Mouse (Mus musculus) liver, embryonic 13.5 days (tissue): ENCODE measurements around the gene Polr2c. TPM values are rescaled to one million over a fixed set of nuclear protein-coding genes. Genes with fewer than 3 reads are reported as not detected.

Experiments used
- ATAC-seq: fragments of 200-750 bp; cut with Nextera tagmentation; 2 replicates; pipeline ENCODE4 v1.8.0; 2017; ENCODE audit warnings: low read depth, mild to moderate bottlenecking, moderate number of reproducible peaks, moderate library complexity
- DNase-seq: peaks from one replicate; pipeline ENCODE4 v3.0.0; 2022
- H3K27ac ChIP-seq: fragments of 300-500 bp; sonication (generic); 2 replicates; pipeline ENCODE4 v1.5.1; 2015; ENCODE audit warnings: moderate library complexity, mild to moderate bottlenecking, inconsistent platforms
- H3K27me3 ChIP-seq: fragments of 300-500 bp; sonication (generic); 2 replicates; pipeline ENCODE4 v1.6.1; 2015; ENCODE audit warnings: mild to moderate bottlenecking, inconsistent platforms
- H3K36me3 ChIP-seq: fragments of 300-500 bp; sonication (generic); 2 replicates; pipeline ENCODE4 v1.6.1; 2015; ENCODE audit warnings: mild to moderate bottlenecking, inconsistent platforms
- H3K4me1 ChIP-seq: fragments of 300-500 bp; sonication (generic); replicated peaks from 2 replicates; pipeline ENCODE4 v1.6.1; 2015; ENCODE audit warnings: inconsistent platforms
- H3K4me2 ChIP-seq: fragments of 300-500 bp; sonication (generic); 2 replicates; pipeline ENCODE4 v1.6.1; 2015; ENCODE audit warnings: inconsistent platforms, mild to moderate bottlenecking, moderate library complexity
- H3K4me3 ChIP-seq: fragments of 300-500 bp; sonication (generic); replicated peaks from 2 replicates; pipeline ENCODE4 v1.5.1; 2015; ENCODE audit warnings: mild to moderate bottlenecking, inconsistent platforms
- H3K9ac ChIP-seq: fragments of 300-500 bp; sonication (generic); 2 replicates; pipeline ENCODE4 v1.6.1; 2015; ENCODE audit warnings: mild to moderate bottlenecking, inconsistent platforms
- H3K9me3 ChIP-seq: fragments of 300-500 bp; sonication (generic); replicated peaks from 2 replicates; pipeline ENCODE4 v1.6.1; 2016; ENCODE audit warnings: inconsistent platforms
- WGBS: fragments of 180-500 bp; shearing (Covaris S2); methylation state at CpG from one replicate; pipeline ENCODE4 v1.1.7; 2015; ENCODE audit not compliant: insufficient replicate concordance; 5-methylcytosine and 5-hydroxymethylcytosine counted together
- polyA plus RNA-seq: library from polyadenylated mRNA; unstranded; fragments of >200 nt; fragmentation: Nextera tagmentation; extraction: Ambion mirVana; gene quantifications from 2 replicates; pipeline ENCODE4 v1.2.1, GENCODE M21; 2015

The Polr2c gene
- polyA plus RNA-seq, 1 experiment from 2014 or later: 94.5 TPM

DNA sequence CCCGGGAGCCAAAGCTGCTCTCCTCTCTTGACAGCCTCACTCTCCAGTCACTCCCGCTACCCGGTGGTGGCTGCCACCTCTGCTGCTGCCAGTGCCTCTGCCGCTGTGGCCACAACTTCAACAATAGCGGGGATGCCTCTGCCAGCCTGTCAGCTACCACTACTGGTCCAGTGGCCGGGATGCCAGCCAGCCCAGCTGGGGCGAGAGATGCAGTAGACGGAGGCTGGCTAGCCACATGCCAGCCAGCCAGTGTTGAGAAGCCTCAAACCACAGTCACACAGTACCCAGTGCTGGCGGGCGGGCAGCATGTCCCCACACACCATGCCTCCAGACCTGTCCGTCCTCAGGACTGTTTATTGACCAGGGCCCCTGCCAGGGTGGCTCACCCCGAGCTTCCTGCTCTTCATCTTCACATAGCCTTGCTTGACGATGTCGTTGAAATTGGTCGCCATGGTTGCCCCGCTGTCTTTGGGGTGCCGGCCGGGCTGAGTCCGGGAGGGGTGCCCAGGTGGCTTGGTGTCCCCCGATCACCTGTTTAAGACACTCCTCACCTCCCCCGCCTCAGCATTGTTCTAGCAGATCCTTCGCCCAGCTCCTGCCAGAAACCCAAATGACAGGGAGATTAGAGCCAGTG, 13.3 kb downstream of the Polr2c start:
- Histone ChIP-seq H3K4me1 (peaks cover 84% of the 10 kb centered on the region), H3K27me3 (peaks cover 51% of the 10 kb centered on the region), H3K36me3 (peaks cover 52% of the 10 kb centered on the region), H3K4me3 (peak overlapping the region; percentile 42), H3K9me3 (no peaks in the 10 kb centered on the region), H3K9ac (peak overlapping the region; percentile 52), H3K27ac (no peak overlapping the region), H3K4me2 (peak overlapping the region; percentile 66)
- 14% methylated on average over 22 of the region's 22 CpGs for WGBS
- ATAC-seq: no peak
- DNase-seq: no peak

GRCm38 (mm10) chr8:94871108-94871894, 14.1 kb downstream of the Polr2c start:
- peaks cover 51% of the 10 kb centered on the region for H3K27me3 ChIP-seq

DNA sequence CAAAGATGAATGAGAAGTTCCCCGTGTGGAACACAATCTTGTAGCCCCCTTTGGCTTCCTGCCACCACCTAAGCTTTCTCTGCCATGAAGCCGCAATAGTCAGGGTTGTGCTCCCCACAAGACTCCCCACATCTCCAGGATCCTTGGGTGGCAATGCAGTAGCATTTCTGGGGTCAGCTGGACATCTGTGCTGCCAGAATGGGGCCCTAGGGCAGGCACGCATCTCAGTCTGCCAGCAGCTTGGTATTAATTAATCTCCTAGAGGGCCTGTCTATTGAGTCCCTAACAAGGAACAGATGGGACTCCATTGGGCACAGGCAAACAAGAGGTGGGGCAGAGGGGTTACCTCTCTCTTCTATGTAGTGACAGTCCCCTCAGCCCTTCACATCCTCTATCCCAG, 14.9 kb downstream of the Polr2c start:
- 0 out of 2 replicates have a peak overlapping the region, but pooled peaks have one; percentile 66 for H3K4me2 ChIP-seq
- H3K4me1 ChIP-seq: peaks cover 82% of the 10 kb centered on the region
- 0 out of 2 replicates have a peak overlapping the region, but pooled peaks have one; percentile 6 for H3K9ac ChIP-seq
- no peaks in the 10 kb centered on the region for H3K9me3 ChIP-seq
- peaks cover 51% of the 10 kb centered on the region for H3K27me3 ChIP-seq
- ATAC-seq (no peak), DNase-seq (no peak)
- H3K36me3 ChIP-seq: peaks cover 37% of the 10 kb centered on the region
- 63% methylated on average over 3 of the region's 3 CpGs for WGBS
- 0 out of 2 replicates have a peak overlapping the region, but pooled peaks have one; percentile 43 for H3K27ac ChIP-seq
- H3K4me3 ChIP-seq: no peak overlapping the region

More at GRCm38 (mm10) chr8:94871108-94871894, 14.1 kb downstream of the Polr2c start:
- DNase-seq: no peak
- H3K9ac ChIP-seq: peak overlapping the region; percentile 52
- no peaks in the 10 kb centered on the region for H3K9me3 ChIP-seq
- H3K4me3 ChIP-seq: peak overlapping the region; percentile 42
- peaks cover 45% of the 10 kb centered on the region for H3K36me3 ChIP-seq
- H3K27ac ChIP-seq: peak overlapping the region; percentile 43
- peak overlapping the region; percentile 66 for H3K4me2 ChIP-seq
- 11% methylated on average over 7 of the region's 7 CpGs for WGBS
- ATAC-seq: no peak
- peaks cover 82% of the 10 kb centered on the region for H3K4me1 ChIP-seq

- 0 out of 2 replicates have a peak overlapping the region, but pooled peaks have one; percentile 66 for H3K4me2 ChIP-seq
- H3K4me3 ChIP-seq: no peak overlapping the region
- 0 out of 2 replicates have a peak overlapping the region, but pooled peaks have one; percentile 6 for H3K9ac ChIP-seq
- DNase-seq: no peak
- H3K27ac ChIP-seq: no peak overlapping the region
- peaks cover 82% of the 10 kb centered on the region for H3K4me1 ChIP-seq
- peaks cover 51% of the 10 kb centered on the region for H3K27me3 ChIP-seq
- peaks cover 32% of the 10 kb centered on the region for H3K36me3 ChIP-seq
- H3K9me3 ChIP-seq: no peaks in the 10 kb centered on the region
- WGBS: 72% methylated on average over 2 of the region's 2 CpGs
- ATAC-seq: no peak
Observed at GRCm38 (mm10) chr8:94872576-94872975, 15.3 kb downstream of the Polr2c start.

- peak overlapping the region; percentile 94 for H3K9ac ChIP-seq
- no peaks in the 10 kb centered on the region for H3K9me3 ChIP-seq
- peaks cover 77% of the 10 kb centered on the region for H3K4me1 ChIP-seq
- H3K36me3 ChIP-seq: peaks cover 16% of the 10 kb centered on the region
- H3K27ac ChIP-seq: peak overlapping the region; percentile 96
- peak overlapping the region; percentile 90 for H3K4me2 ChIP-seq
- ATAC-seq (peak; percentile 41), DNase-seq (peak; percentile 71)
- peaks cover 55% of the 10 kb centered on the region for H3K27me3 ChIP-seq
- H3K4me3 ChIP-seq: peak overlapping the region; percentile 85
- 11% methylated on average over 6 of the region's 6 CpGs for WGBS
Observed at GRCm38 (mm10) chr8:94874358-94874757, 17.1 kb downstream of the Polr2c start.

GRCm38 (mm10) chr8:94875096-94875870, 18.0 kb downstream of the Polr2c start:
- Histone ChIP-seq H3K4me3 (peak overlapping the region; percentile 85), H3K4me1 (peaks cover 68% of the 10 kb centered on the region), H3K36me3 (peaks cover 8% of the 10 kb centered on the region), H3K27ac (peak overlapping the region; percentile 96), H3K27me3 (peaks cover 45% of the 10 kb centered on the region), H3K4me2 (peak overlapping the region; percentile 90), H3K9ac (peak overlapping the region; percentile 94), H3K9me3 (no peaks in the 10 kb centered on the region)
- peak; percentile 46 for ATAC-seq
- 18% methylated on average over 17 of the region's 17 CpGs for WGBS
- no peak for DNase-seq

DNA sequence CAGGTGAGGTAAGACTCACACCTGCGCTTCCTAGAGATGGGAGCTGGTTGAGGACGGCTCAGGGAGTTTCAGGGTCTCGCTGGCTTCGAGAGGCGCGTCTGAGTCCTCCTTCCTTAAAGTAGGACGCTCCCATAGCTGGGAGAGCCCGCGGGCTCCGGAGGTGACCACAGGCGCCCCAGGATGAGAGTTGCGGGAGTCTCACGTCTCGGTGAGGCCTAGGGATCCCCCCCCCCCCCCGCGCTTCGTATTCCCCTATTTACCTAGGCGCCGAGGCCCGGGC, 18.6 kb downstream of the Polr2c start:
- Histone ChIP-seq H3K36me3 (peaks cover 3% of the 10 kb centered on the region), H3K27ac (peak overlapping the region; percentile 96), H3K4me3 (peak overlapping the region; percentile 85), H3K9me3 (no peaks in the 10 kb centered on the region), H3K4me2 (peak overlapping the region; percentile 90), H3K4me1 (peaks cover 67% of the 10 kb centered on the region), H3K9ac (peak overlapping the region; percentile 94), H3K27me3 (peaks cover 41% of the 10 kb centered on the region)
- WGBS: 1% methylated on average over 13 of the region's 20 CpGs
- DNase-seq (no peak), ATAC-seq (peak; percentile 17)

GRCm38 (mm10) chr8:94876197-94876730, 19.0 kb downstream of the Polr2c start, which contains the start of gene Dok4:
TSS of gene Dok4 (minus strand) at chr8:94876330.
- under 1% methylated on average over 26 of the region's 37 CpGs for WGBS
- no peaks in the 10 kb centered on the region; the same call in none of the 2 replicates for H3K36me3 ChIP-seq
- ATAC-seq (peak; percentile 84), DNase-seq (peak; percentile 85)
- peaks cover 38% of the 10 kb centered on the region for H3K27me3 ChIP-seq
- H3K4me3 ChIP-seq: peak within 1 kb of the TSS; percentile 85
- H3K4me2 ChIP-seq: peak within 1 kb of the TSS; percentile 90
- peak within 1 kb of the TSS; percentile 96 for H3K27ac ChIP-seq
- H3K9ac ChIP-seq: peak within 1 kb of the TSS; percentile 94
- peaks cover 62% of the 10 kb centered on the region for H3K4me1 ChIP-seq
- H3K9me3 ChIP-seq: no peaks in the 10 kb centered on the region

DNA sequence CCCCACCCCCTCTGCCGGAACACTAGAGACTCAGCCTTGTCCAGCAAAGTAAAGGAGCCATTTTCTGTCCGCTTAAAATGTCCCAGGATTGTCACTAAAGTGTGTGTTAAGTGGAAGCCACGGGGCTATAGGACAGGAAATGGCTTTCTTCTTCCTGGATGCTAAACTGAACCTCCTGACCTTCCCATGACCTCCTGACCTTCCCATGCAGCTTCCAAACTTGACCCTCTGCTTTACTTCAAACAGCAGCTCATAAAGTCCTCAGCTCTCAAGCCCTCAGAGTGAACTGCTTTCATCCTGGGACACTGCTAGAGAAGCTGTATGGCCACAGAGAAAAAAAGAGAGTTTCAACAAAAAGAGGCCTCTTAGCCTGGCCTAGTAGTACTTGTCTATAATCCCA, 19.6 kb downstream of the Polr2c start:
- 39% methylated on average over 3 of the region's 3 CpGs for WGBS
- Histone ChIP-seq H3K4me2 (peak overlapping the region; percentile 90), H3K36me3 (no peaks in the 10 kb centered on the region; the same call in 1 of the 2 replicates), H3K4me1 (peaks cover 56% of the 10 kb centered on the region), H3K4me3 (peak overlapping the region; percentile 85; the same call in 1 of the 2 replicates), H3K9ac (peak overlapping the region; percentile 56), H3K9me3 (no peaks in the 10 kb centered on the region), H3K27ac (peak overlapping the region; percentile 83), H3K27me3 (peaks cover 33% of the 10 kb centered on the region)
- no peak for DNase-seq
- ATAC-seq: no peak

GRCm38 (mm10) chr8:94880742-94881141, 23.5 kb downstream of the Polr2c start:
- Histone ChIP-seq H3K27me3 (peaks cover 17% of the 10 kb centered on the region; the same call in 1 of the 2 replicates), H3K4me1 (peaks cover 22% of the 10 kb centered on the region), H3K9me3 (no peaks in the 10 kb centered on the region), H3K36me3 (no peaks in the 10 kb centered on the region), H3K4me3 (no peak overlapping the region), H3K4me2 (no peak overlapping the region), H3K9ac (no peak overlapping the region), H3K27ac (no peak overlapping the region)
- ATAC-seq: no peak
- no peak for DNase-seq
- 57% methylated on average over 4 of the region's 4 CpGs for WGBS
